Mouse (Mus musculus) lung, postnatal 0 days (tissue): ENCODE data around the gene Dexi. TPM values are rescaled to one million over a fixed set of nuclear protein-coding genes. Genes with fewer than 3 reads are reported as not detected.

Source experiments
- ATAC-seq: fragments of 200-750 bp; cut with Nextera tagmentation; 2 replicates; pipeline ENCODE4 v1.8.0; 2017; ENCODE audit warnings: moderate library complexity
- DNase-seq: peaks from one replicate; pipeline ENCODE4 v3.0.0-alpha.2; 2016; ENCODE audit warnings: low spot score
- H3K27ac ChIP-seq: fragments of 300-500 bp; sonication (generic); 2 replicates; pipeline ENCODE4 v1.5.1; 2014; ENCODE audit warnings: antibody characterized with exemption, mild to moderate bottlenecking, low read length, mixed read lengths
- H3K27me3 ChIP-seq: fragments of 300-500 bp; sonication (generic); replicated peaks from 2 replicates; pipeline ENCODE4 v1.6.1; 2014; ENCODE audit warnings: low read length, mixed read lengths; ENCODE audit not compliant: insufficient read depth
- H3K36me3 ChIP-seq: fragments of 300-500 bp; sonication (generic); 2 replicates; pipeline ENCODE4 v1.6.1; 2014; ENCODE audit warnings: low read length, mixed read lengths; ENCODE audit not compliant: insufficient read depth
- H3K4me1 ChIP-seq: fragments of 300-500 bp; sonication (generic); 2 replicates; pipeline ENCODE4 v1.6.1; 2014; ENCODE audit warnings: antibody characterized with exemption, low read depth, low read length, mixed read lengths; ENCODE audit not compliant: insufficient read depth
- H3K4me2 ChIP-seq: fragments of 300-500 bp; sonication (generic); replicated peaks from 2 replicates; pipeline ENCODE4 v1.6.1; 2014; ENCODE audit warnings: low read depth, mild to moderate bottlenecking, low read length, moderate library complexity, mixed read lengths
- H3K4me3 ChIP-seq: fragments of 300-500 bp; sonication (generic); 2 replicates; pipeline ENCODE4 v1.5.1; 2014; ENCODE audit warnings: low read depth, low read length
- H3K9ac ChIP-seq: fragments of 300-500 bp; sonication (generic); replicated peaks from 2 replicates; pipeline ENCODE4 v1.6.1; 2014; ENCODE audit warnings: low read depth, mild to moderate bottlenecking
- H3K9me3 ChIP-seq: fragments of 300-500 bp; sonication (generic); 2 replicates; pipeline ENCODE4 v1.6.1; 2016; ENCODE audit warnings: low read length, mixed read lengths
- CTCF ChIP-seq: IDR thresholded peaks from 2 replicates; pipeline ENCODE4 v1.5.1; 2016; ENCODE audit warnings: antibody characterized with exemption, mild to moderate bottlenecking
- EP300 ChIP-seq: IDR thresholded peaks from 2 replicates; pipeline ENCODE4 v1.6.1; 2016; ENCODE audit warnings: antibody characterized with exemption, mild to moderate bottlenecking, control low read depth
- WGBS: fragments of 180-500 bp; shearing (Covaris S2); extraction: QIAGEN DNeasy Blood & Tissue Kit; methylation state at CpG from one replicate; pipeline ENCODE4 v1.1.7; 2014; 5-methylcytosine and 5-hydroxymethylcytosine counted together
- polyA plus RNA-seq: library from polyadenylated mRNA; unstranded; fragments of >200 nt; fragmentation: Nextera tagmentation; extraction: Ambion mirVana; gene quantifications from 2 replicates; pipeline ENCODE4 v1.2.1, GENCODE M21; 2015

Gene Dexi
- polyA plus RNA-seq, 1 experiment from 2014 or later = 19.4 TPM

GRCm38 (mm10) chr16:10501865-10502264, 41.0 kb downstream of the Dexi start:
- Histone ChIP-seq H3K36me3 (no peaks in the 10 kb centered on the region), H3K27ac (no peak overlapping the region), H3K4me2 (no peak overlapping the region), H3K9ac (no peak overlapping the region), H3K9me3 (no peaks in the 10 kb centered on the region), H3K27me3 (no peaks in the 10 kb centered on the region), H3K4me1 (no peaks in the 10 kb centered on the region), H3K4me3 (no peak overlapping the region)
- WGBS = 14% methylated on average over 8 of the region's 8 CpGs
- ATAC-seq = 0 out of 2 replicates have a peak, but pooled peaks have one; percentile 6
- TF ChIP-seq CTCF = no peak
- no peak for TF ChIP-seq EP300
- DNase-seq = peak; percentile 64

GRCm38 (mm10) chr16:10499122-10499521, 43.7 kb downstream of the Dexi start:
- TF ChIP-seq CTCF = no peak
- TF ChIP-seq EP300 = no peak
- DNase-seq (no peak), ATAC-seq (no peak)
- H3K27me3 ChIP-seq = no peaks in the 10 kb centered on the region
- no peaks in the 10 kb centered on the region for H3K4me1 ChIP-seq
- no peak overlapping the region for H3K27ac ChIP-seq
- no peak overlapping the region for H3K4me2 ChIP-seq
- H3K4me3 ChIP-seq = no peak overlapping the region
- no peaks in the 10 kb centered on the region for H3K9me3 ChIP-seq
- no peaks in the 10 kb centered on the region for H3K36me3 ChIP-seq
- H3K9ac ChIP-seq = no peak overlapping the region
- WGBS = 27% methylated on average over 1 of the region's 1 CpGs

GRCm38 (mm10) chr16:10498096-10498602, 44.7 kb downstream of the Dexi start:
- 37% methylated on average over 5 of the region's 5 CpGs for WGBS
- Histone ChIP-seq H3K36me3 (no peaks in the 10 kb centered on the region), H3K4me3 (no peak overlapping the region), H3K9ac (no peak overlapping the region), H3K4me1 (no peaks in the 10 kb centered on the region), H3K27ac (no peak overlapping the region), H3K9me3 (no peaks in the 10 kb centered on the region), H3K4me2 (no peak overlapping the region), H3K27me3 (no peaks in the 10 kb centered on the region)
- ATAC-seq (no peak), DNase-seq (no peak)
- TF ChIP-seq EP300 (no peak), CTCF (no peak)

GRCm38 (mm10) chr16:10495824-10496298, 47.0 kb downstream of the Dexi start:
- ATAC-seq (no peak), DNase-seq (no peak)
- 54% methylated on average over 2 of the region's 2 CpGs for WGBS
- Histone ChIP-seq H3K27ac (no peak overlapping the region), H3K4me3 (no peak overlapping the region), H3K4me2 (no peak overlapping the region), H3K27me3 (no peaks in the 10 kb centered on the region), H3K4me1 (no peaks in the 10 kb centered on the region), H3K36me3 (no peaks in the 10 kb centered on the region), H3K9ac (no peak overlapping the region), H3K9me3 (no peaks in the 10 kb centered on the region)
- TF ChIP-seq CTCF = no peak
- no peak for TF ChIP-seq EP300

GRCm38 (mm10) chr16:10492587-10492986, 50.3 kb downstream of the Dexi start:
- no peaks in the 10 kb centered on the region for H3K36me3 ChIP-seq
- no peaks in the 10 kb centered on the region for H3K4me1 ChIP-seq
- no peak for DNase-seq
- H3K9ac ChIP-seq = no peak overlapping the region
- H3K4me2 ChIP-seq = no peak overlapping the region
- no peak overlapping the region for H3K4me3 ChIP-seq
- H3K9me3 ChIP-seq = no peaks in the 10 kb centered on the region
- WGBS = 76% methylated on average over 3 of the region's 3 CpGs
- no peaks in the 10 kb centered on the region for H3K27me3 ChIP-seq
- no peak overlapping the region for H3K27ac ChIP-seq
- no peak for ATAC-seq
- TF ChIP-seq CTCF (no peak), EP300 (no peak)

GRCm38 (mm10) chr16:10491716-10492115, 51.1 kb downstream of the Dexi start:
- no peak for TF ChIP-seq EP300
- TF ChIP-seq CTCF = no peak
- WGBS = 74% methylated on average over 4 of the region's 4 CpGs
- DNase-seq = no peak
- H3K4me2 ChIP-seq = no peak overlapping the region
- H3K9me3 ChIP-seq = no peaks in the 10 kb centered on the region
- H3K27ac ChIP-seq = no peak overlapping the region
- H3K4me3 ChIP-seq = no peak overlapping the region
- H3K9ac ChIP-seq = no peak overlapping the region
- H3K27me3 ChIP-seq = no peaks in the 10 kb centered on the region
- ATAC-seq = no peak
- H3K36me3 ChIP-seq = no peaks in the 10 kb centered on the region
- H3K4me1 ChIP-seq = no peaks in the 10 kb centered on the region
